Mouse (Mus musculus): Measurements from ENCODE around the gene Wnk2. TPM values are rescaled to one million over a fixed set of nuclear protein-coding genes. Genes with fewer than 3 reads are reported as not detected.
A peak's percentile ranks its signal among the peaks of the same experiment; 100 is the strongest.

Wnk2 gene
- polyA plus RNA-seq, 1 experiment from 2014 or later: 27.8 TPM

DNA sequence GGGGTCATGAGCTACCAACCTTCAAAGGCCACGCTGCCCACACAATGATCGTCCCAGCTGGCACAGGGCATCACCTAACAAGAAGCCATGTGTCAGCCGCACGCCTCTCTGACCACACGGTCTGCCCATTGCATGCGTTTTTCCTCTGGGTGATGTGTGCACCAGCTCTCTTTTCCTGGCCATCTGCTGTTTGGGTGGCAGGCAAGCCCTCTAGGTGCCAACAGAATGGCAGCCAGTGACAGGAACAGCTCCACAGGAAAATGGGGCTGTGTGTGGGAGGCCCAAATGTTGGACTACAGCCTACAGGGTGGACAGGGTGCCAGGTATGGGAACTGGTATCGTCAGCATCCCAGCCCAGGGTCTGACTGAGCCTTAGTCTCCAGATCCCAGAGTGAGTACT is 24.5 kb upstream of the Wnk2 start:
- 0 out of 2 replicates have a peak, but pooled peaks have one; percentile 35 for ATAC-seq (replicated peaks)
- H3K9ac ChIP-seq: no peak overlapping the region
- 84% methylated on average over 7 of the region's 7 CpGs for WGBS
- H3K9me3 ChIP-seq: no peaks in the 10 kb centered on the region
- no peak overlapping the region for H3K27ac ChIP-seq
- no peaks in the 10 kb centered on the region for H3K27me3 ChIP-seq (replicated peaks)
- H3K4me2 ChIP-seq: no peak overlapping the region
- no peaks in the 10 kb centered on the region for H3K36me3 ChIP-seq (replicated peaks)
- H3K4me1 ChIP-seq: no peaks in the 10 kb centered on the region
- no peak overlapping the region for H3K4me3 ChIP-seq

GRCm38 (mm10) chr13:49171729-49172128 is 23.9 kb upstream of the Wnk2 start:
- Histone ChIP-seq H3K4me1 (no peaks in the 10 kb centered on the region), H3K9ac (no peak overlapping the region), H3K4me3 (no peak overlapping the region), H3K4me2 (no peak overlapping the region), H3K27me3 (replicated peaks) (no peaks in the 10 kb centered on the region), H3K9me3 (no peaks in the 10 kb centered on the region), H3K27ac (no peak overlapping the region), H3K36me3 (replicated peaks) (no peaks in the 10 kb centered on the region)
- no peak for ATAC-seq (replicated peaks)
- WGBS: 75% methylated on average over 1 of the region's 1 CpGs

DNA sequence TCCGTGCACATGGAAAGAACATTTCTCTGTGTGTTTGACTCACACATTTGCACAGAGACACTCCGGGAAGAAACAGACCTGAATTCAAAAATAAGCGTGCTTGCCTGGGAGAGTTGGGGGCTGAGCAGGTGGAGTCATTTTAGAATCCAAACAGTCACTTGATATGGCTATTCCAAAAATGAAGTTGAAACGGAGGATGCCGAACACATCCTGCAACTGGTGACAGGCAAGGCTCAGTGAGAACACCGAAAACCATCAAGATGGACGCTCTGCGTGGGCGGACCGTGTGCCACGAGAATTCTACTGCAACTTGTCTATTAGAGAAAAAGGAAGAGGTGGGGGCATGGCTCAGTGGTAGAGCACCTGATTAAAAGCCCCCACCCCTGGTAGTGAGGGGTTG is 22.8 kb upstream of the Wnk2 start:
- Histone ChIP-seq H3K27ac (no peak overlapping the region), H3K36me3 (replicated peaks) (no peaks in the 10 kb centered on the region), H3K9me3 (no peaks in the 10 kb centered on the region), H3K27me3 (replicated peaks) (no peaks in the 10 kb centered on the region), H3K4me1 (no peaks in the 10 kb centered on the region), H3K9ac (no peak overlapping the region), H3K4me3 (no peak overlapping the region), H3K4me2 (no peak overlapping the region)
- 94% methylated on average over 11 of the region's 11 CpGs for WGBS
- ATAC-seq (replicated peaks): no peak

GRCm38 (mm10) chr13:49169448-49170207 is 21.8 kb upstream of the Wnk2 start:
- 18% methylated on average over 17 of the region's 17 CpGs for WGBS
- no peak overlapping the region for H3K4me3 ChIP-seq
- no peaks in the 10 kb centered on the region for H3K9me3 ChIP-seq
- no peak overlapping the region for H3K4me2 ChIP-seq
- H3K27ac ChIP-seq: no peak overlapping the region
- H3K4me1 ChIP-seq: no peaks in the 10 kb centered on the region
- H3K27me3 ChIP-seq (replicated peaks): no peaks in the 10 kb centered on the region
- H3K9ac ChIP-seq: no peak overlapping the region
- no peaks in the 10 kb centered on the region for H3K36me3 ChIP-seq (replicated peaks)
- ATAC-seq (replicated peaks): 0 out of 2 replicates have a peak, but pooled peaks have one; percentile 20

GRCm38 (mm10) chr13:49167081-49167480 is 19.3 kb upstream of the Wnk2 start:
- Histone ChIP-seq H3K4me2 (no peak overlapping the region), H3K27ac (no peak overlapping the region), H3K36me3 (replicated peaks) (no peaks in the 10 kb centered on the region), H3K27me3 (replicated peaks) (no peaks in the 10 kb centered on the region), H3K9ac (no peak overlapping the region), H3K9me3 (no peaks in the 10 kb centered on the region), H3K4me1 (no peaks in the 10 kb centered on the region), H3K4me3 (no peak overlapping the region)
- ATAC-seq (replicated peaks): no peak
- WGBS: 82% methylated on average over 9 of the region's 9 CpGs

DNA sequence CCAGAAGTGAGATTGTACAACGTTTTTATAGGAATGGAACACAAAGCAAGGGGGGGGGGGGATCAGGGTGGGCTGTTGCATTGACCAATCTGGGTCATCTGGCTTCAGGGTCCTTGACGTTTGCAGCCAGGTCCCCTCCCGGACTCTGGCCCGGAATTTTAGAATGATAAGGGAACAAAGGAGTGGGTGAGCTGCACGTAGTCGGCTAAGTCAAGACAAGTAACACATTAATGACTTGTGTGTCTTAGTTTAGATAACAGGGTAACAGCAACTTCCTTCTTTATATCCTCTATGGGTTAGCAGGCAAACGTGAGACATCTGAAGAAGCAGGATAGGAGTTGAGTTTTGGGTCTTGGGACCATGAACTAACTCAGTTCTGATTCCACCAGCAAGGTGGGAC is 15.8 kb upstream of the Wnk2 start:
- no peak overlapping the region for H3K27ac ChIP-seq
- no peak overlapping the region for H3K4me3 ChIP-seq
- no peak overlapping the region for H3K4me2 ChIP-seq
- H3K4me1 ChIP-seq: no peaks in the 10 kb centered on the region
- WGBS: 84% methylated on average over 7 of the region's 7 CpGs
- no peaks in the 10 kb centered on the region for H3K36me3 ChIP-seq (replicated peaks)
- no peaks in the 10 kb centered on the region for H3K9me3 ChIP-seq
- ATAC-seq (replicated peaks): no peak
- H3K9ac ChIP-seq: no peak overlapping the region
- H3K27me3 ChIP-seq (replicated peaks): no peaks in the 10 kb centered on the region

DNA sequence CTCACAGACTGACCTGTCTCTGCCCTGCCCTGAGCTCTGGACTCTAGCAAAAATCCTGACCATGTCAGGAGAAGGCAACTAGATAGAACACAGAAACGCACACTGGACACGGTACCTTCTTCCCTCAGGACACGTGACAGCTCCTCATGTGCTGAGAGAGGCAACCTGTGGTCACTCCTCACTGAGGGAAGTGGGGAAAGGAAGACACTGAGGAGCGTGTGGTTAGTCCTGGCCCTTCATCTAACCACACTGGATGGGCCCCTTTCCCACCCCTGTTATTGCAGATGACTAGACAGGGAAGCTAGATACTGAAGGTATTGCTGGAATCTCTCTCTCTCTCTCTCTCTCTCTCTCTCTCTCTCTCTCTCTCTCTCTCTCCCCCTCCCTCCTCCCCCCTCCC is 14.9 kb upstream of the Wnk2 start:
- H3K36me3 ChIP-seq (replicated peaks): no peaks in the 10 kb centered on the region
- H3K27ac ChIP-seq: no peak overlapping the region
- H3K27me3 ChIP-seq (replicated peaks): no peaks in the 10 kb centered on the region
- no peaks in the 10 kb centered on the region for H3K9me3 ChIP-seq
- H3K4me3 ChIP-seq: no peak overlapping the region
- H3K4me2 ChIP-seq: no peak overlapping the region
- no peak overlapping the region for H3K9ac ChIP-seq
- no peaks in the 10 kb centered on the region for H3K4me1 ChIP-seq
- no peak for ATAC-seq (replicated peaks)
- 69% methylated on average over 4 of the region's 4 CpGs for WGBS

- no peak for ATAC-seq (replicated peaks)
- H3K27me3 ChIP-seq (replicated peaks): no peaks in the 10 kb centered on the region
Observed at GRCm38 (mm10) chr13:49161236-49161635, 13.4 kb upstream of the Wnk2 start.

DNA sequence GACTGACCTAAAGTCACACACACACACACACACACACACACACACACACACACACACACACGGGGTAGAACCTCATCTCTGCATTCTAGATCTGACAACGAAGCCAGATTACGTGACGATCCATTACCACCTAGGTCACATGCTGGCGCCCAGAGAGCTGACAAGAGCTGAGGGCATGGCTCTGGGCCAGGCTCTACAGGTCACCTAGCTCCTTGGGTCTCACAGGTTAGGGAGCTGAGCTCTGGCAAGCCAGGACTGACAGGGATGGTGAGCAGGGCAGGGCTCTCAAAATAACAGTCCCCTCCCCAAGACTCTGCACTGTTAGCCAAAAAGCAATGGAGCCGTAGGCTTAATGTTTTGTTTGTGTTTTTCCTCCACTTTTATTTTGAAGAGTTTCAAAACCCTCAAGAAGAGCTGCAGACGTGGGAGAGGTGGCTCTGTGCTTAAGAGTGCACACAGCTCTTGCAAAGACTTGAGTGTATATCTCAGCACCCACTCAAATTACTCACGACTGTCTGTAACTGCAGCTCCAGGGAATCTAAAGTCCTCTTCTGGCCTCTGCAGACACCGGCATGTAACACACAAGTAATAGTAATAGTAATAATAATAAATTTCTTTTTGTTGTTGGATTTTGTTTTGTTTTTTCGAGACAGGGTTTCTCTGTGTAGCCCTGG is 10.4 kb upstream of the Wnk2 start:
- no peaks in the 10 kb centered on the region for H3K4me1 ChIP-seq
- no peaks in the 10 kb centered on the region for H3K36me3 ChIP-seq (replicated peaks)
- H3K9ac ChIP-seq: no peak overlapping the region
- H3K4me3 ChIP-seq: no peak overlapping the region
- H3K27me3 ChIP-seq (replicated peaks): no peaks in the 10 kb centered on the region
- H3K4me2 ChIP-seq: no peak overlapping the region
- no peak overlapping the region for H3K27ac ChIP-seq
- no peak for ATAC-seq (replicated peaks)
- 82% methylated on average over 10 of the region's 10 CpGs for WGBS
- no peaks in the 10 kb centered on the region for H3K9me3 ChIP-seq

More at GRCm38 (mm10) chr13:49161236-49161635, 13.4 kb upstream of the Wnk2 start:
- Histone ChIP-seq H3K9ac (no peak overlapping the region), H3K36me3 (replicated peaks) (no peaks in the 10 kb centered on the region), H3K4me3 (no peak overlapping the region), H3K9me3 (no peaks in the 10 kb centered on the region), H3K27ac (no peak overlapping the region), H3K4me2 (no peak overlapping the region), H3K4me1 (no peaks in the 10 kb centered on the region)
- WGBS: 61% methylated on average over 2 of the region's 2 CpGs

DNA sequence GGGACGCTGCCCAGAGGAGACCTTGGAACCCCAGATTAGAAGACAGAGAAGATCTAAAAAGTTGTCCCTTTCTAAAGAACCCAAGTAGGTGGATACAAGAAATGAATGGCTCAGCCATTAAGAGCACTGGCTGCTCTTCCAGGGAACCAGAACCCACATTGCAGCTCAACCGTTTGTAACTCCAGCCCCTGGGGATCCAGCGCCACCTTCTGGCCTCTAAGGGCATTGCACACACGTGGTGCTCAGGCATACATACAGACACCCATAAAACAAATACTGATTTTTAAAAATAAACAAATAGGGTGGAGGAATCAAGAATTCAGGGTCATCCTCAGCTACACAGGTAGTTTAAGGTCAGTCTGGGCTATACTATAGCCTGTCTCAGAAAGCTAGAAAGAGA is 8.8 kb upstream of the Wnk2 start:
- H3K4me3 ChIP-seq: no peak overlapping the region
- WGBS: 76% methylated on average over 4 of the region's 4 CpGs
- H3K9ac ChIP-seq: no peak overlapping the region
- H3K9me3 ChIP-seq: no peaks in the 10 kb centered on the region
- no peaks in the 10 kb centered on the region for H3K36me3 ChIP-seq (replicated peaks)
- H3K4me1 ChIP-seq: no peaks in the 10 kb centered on the region
- H3K4me2 ChIP-seq: no peak overlapping the region
- H3K27me3 ChIP-seq (replicated peaks): no peaks in the 10 kb centered on the region
- no peak overlapping the region for H3K27ac ChIP-seq
- ATAC-seq (replicated peaks): no peak

DNA sequence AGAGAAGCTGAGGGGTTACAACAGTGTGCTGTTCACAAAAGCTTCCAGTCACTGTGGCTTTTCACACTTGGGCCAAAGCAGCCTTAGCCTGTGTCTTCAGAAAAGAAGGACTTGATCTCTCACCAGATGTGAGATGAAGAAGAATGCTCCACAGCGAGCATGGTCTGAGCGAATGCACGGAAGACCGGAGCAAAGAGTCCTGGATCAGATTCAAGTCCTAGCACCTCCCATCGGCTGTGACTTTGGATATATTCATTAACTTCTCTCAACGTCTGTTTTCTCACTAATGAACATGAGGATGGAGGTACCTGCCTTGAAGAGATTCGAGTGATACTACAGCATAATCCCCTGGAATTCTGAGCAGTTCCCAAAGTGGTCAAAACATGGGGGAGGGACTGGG is 6.8 kb upstream of the Wnk2 start:
- WGBS: 56% methylated on average over 7 of the region's 7 CpGs
- Histone ChIP-seq H3K27me3 (replicated peaks) (no peaks in the 10 kb centered on the region), H3K36me3 (replicated peaks) (no peaks in the 10 kb centered on the region), H3K9ac (no peak overlapping the region), H3K4me1 (no peaks in the 10 kb centered on the region), H3K9me3 (no peaks in the 10 kb centered on the region), H3K4me3 (no peak overlapping the region), H3K27ac (no peak overlapping the region), H3K4me2 (no peak overlapping the region)
- no peak for ATAC-seq (replicated peaks)

DNA sequence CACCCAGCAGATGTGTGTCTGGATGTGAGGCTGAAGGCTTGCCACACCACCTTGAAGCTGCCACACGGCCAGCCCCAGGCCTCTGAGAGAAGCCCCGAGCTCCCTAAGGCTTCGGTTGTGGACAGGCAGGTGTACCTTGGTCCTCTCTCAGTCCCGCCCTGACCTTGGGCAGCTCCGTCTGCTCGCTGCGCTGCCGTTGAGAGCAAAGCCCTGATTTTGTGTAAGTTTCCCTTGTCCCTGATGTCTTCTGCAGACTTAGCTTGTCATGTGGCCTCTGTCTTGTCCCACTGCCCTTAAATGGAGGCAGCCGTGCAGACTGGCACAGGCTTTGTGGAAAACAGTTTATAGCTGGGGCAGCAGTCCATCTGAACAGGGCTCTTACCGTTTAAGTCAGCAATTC is 6.2 kb upstream of the Wnk2 start:
- Histone ChIP-seq H3K27me3 (replicated peaks) (no peaks in the 10 kb centered on the region), H3K36me3 (replicated peaks) (no peaks in the 10 kb centered on the region), H3K4me1 (no peaks in the 10 kb centered on the region), H3K9ac (no peak overlapping the region), H3K9me3 (no peaks in the 10 kb centered on the region), H3K4me3 (no peak overlapping the region), H3K27ac (no peak overlapping the region), H3K4me2 (no peak overlapping the region)
- no peak for ATAC-seq (replicated peaks)
- 84% methylated on average over 10 of the region's 10 CpGs for WGBS

GRCm38 (mm10) chr13:49148687-49149086 is 873 bp upstream of the Wnk2 start:
- ATAC-seq (replicated peaks): no peak
- WGBS: 81% methylated on average over 4 of the region's 4 CpGs
- no peaks in the 10 kb centered on the region for H3K9me3 ChIP-seq
- no peaks in the 10 kb centered on the region for H3K27me3 ChIP-seq (replicated peaks)
- H3K4me1 ChIP-seq: peaks cover 33% of the 10 kb centered on the region
- no peak overlapping the region for H3K4me2 ChIP-seq
- no peak overlapping the region for H3K4me3 ChIP-seq
- no peak overlapping the region for H3K9ac ChIP-seq
- H3K27ac ChIP-seq: no peak overlapping the region
- H3K36me3 ChIP-seq (replicated peaks): no peaks in the 10 kb centered on the region
